Mouse (Mus musculus): ENCODE results near the gene Gm1113.

DNA sequence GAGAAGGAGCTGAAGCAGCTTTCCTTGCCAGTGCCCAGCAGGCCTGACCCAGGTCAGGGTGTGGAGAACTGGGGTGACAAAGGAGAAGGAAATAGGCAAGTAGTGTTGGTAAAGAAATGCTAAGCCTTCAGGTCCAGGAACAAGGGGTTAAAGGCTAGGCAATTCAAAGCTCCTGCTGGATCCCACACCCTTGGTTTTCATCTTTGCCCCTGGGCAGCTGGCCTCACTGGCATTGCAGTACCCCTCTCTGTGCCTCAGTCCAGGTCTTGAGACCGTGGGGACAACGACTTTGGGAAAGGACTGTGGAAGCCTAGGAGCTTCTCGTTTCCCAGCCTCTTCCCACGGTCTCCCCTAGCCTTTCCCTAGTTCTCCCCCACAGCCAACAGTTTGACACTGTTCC is 4.2 kb downstream of the Gm1113 start:
- TF ChIP-seq POLR2A (IDR thresholded peaks at IDR 0.05; ENCODE audit: borderline replicate concordance, low read depth, low read length) = no peak
- TF ChIP-seq CTCF (IDR thresholded peaks at IDR 0.05; ENCODE audit: low read depth, low read length) = no peak
